In the genomic region with DNA sequence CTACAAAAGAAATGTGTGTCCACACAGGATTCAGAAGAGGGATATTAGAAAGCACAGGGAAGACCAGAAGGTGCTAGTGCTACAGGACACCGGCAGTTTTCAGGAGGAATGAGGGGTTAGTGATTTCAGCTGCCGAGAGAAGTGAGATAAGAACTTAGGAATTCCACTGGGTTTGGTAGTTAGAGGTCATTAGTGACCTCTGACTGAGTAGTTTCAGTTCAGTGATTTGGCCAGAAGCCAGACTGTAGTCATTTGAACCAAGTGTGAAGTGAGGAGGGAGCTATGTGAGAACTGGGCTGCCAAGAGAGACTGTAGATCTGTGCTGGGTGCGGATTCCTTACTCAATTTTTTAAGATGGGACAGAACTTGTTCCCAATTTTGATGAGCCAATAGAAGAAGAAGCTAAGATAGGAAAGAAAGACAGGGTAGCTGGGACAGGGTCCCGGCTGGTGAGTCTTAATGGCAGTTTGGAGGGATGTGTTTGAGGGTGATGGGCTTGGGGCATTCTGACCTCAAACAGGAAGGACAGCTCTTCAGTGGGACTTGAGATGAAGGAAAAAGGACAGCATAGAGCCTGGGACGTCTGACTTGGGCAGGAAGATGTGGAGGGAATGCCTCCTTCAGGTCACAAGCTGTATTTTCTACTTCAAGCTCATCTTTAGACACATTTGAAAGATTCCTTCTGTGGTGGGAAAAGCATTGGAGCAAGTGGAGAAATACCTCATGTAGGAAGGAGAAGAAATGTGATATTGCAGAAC, we compare ENCODE assay signal across 9 mouse cellular contexts. TPM values are rescaled to one million over a fixed set of nuclear protein-coding genes. Genes with fewer than 3 reads are reported as not detected.
DNase-seq lines count a peak whose midpoint lies in the region; ATAC-seq lines count a peak whose summit lies in the region.
"Had no signal": no experiment of that assay in that cellular context is flagged by ENCODE, and none has a peak within 500 bp of the region (broad histone marks: within the 10 kb centered on the region; RNA-seq: fewer than 3 reads in every experiment).

No protein-coding gene starts in this region.

- DNase-seq in adrenal gland, adult (ENCODE audit: inconsistent age in 2 of 2, low spot score in 1 of 2), result peak; percentile 20 to 79
- DNase-seq in adrenal gland, postnatal 4 days (ENCODE audit: low spot score in 2 of 2), result no peak
- DNase-seq in embryo, embryonic 10.5 days (ENCODE audit: low spot score), result peak; percentile 30
- peak; percentile 75 for DNase-seq in lung, postnatal 14 days
- DNase-seq in layer of hippocampus, postnatal 25 days (ENCODE audit: extremely low spot score in 1 of 2, low spot score in 1 of 2), result no peak
- DNase-seq in cerebellum, postnatal 36 days, result no peak
- DNase-seq in cerebellum, adult 8-10 months, result no peak

- no peak overlapping the region for H3K4me2 ChIP-seq in intestine, embryonic 15.5 days (replicated peaks)
- H3K4me2 ChIP-seq: limb, embryonic 13.5 days had no signal

- no peak overlapping the region for H3K9ac ChIP-seq in intestine, embryonic 15.5 days
- H3K9ac ChIP-seq: limb, embryonic 13.5 days had no signal

- H3K4me3 ChIP-seq in intestine, embryonic 15.5 days (replicated peaks), result no peak overlapping the region
- H3K4me3 ChIP-seq: limb, embryonic 13.5 days had no signal

- no peaks in the 10 kb centered on the region for H3K27me3 ChIP-seq in intestine, embryonic 15.5 days (replicated peaks)
- H3K27me3 ChIP-seq: limb, embryonic 13.5 days had no signal

- H3K9me3 ChIP-seq in intestine, embryonic 15.5 days, result no peaks in the 10 kb centered on the region
- H3K9me3 ChIP-seq: limb, embryonic 13.5 days had no signal

- 0 out of 2 replicates have a peak overlapping the region, but pooled peaks have one; percentile 40 for H3K27ac ChIP-seq in intestine, embryonic 15.5 days

- ATAC-seq in intestine, embryonic 15.5 days, result peak; percentile 74

- WGBS in intestine, embryonic 15.5 days, result 39% methylated on average over 5 of the region's 5 CpGs

- peaks cover 14% of the 10 kb centered on the region; the same call in 1 of the 2 replicates for H3K4me1 ChIP-seq in intestine, embryonic 15.5 days (replicated peaks)

- H3K36me3 ChIP-seq in intestine, embryonic 15.5 days, result no peaks in the 10 kb centered on the region
- H3K36me3 ChIP-seq: limb, embryonic 13.5 days had no signal

RNA-seq across cellular contexts. Expression of gene Lrrfip2, which starts 32.0 kb away (rescaled TPM):
- 10 to 100 TPM; 55.1 to 55.9 TPM for total RNA-seq in adrenal gland, postnatal 4 days (2021)
- 41.4 and 41.6 TPM in 2 replicates for polyA plus RNA-seq in intestine, embryonic 15.5 days (2015; fragmentation: Nextera tagmentation; extraction: Ambion mirVana)
- 10 to 100 TPM; 29.7 to 37.0 TPM for total RNA-seq in layer of hippocampus, postnatal 25 days (2021)

Comparison
In these comparisons a context has a peak if more than half of its experiments do, and no peak if none do; other contexts are left out.
1. DNase-seq: peak in adrenal gland, adult (2 of 2), embryo, embryonic 10.5 days (single experiment) and lung, postnatal 14 days (single experiment); none in adrenal gland, postnatal 4 days (0 of 2), layer of hippocampus, postnatal 25 days (0 of 2), cerebellum, postnatal 36 days (0 of 2) and cerebellum, adult 8-10 months (single experiment).